ENCODE assay signal across 16 mouse cellular contexts in the genomic region with DNA sequence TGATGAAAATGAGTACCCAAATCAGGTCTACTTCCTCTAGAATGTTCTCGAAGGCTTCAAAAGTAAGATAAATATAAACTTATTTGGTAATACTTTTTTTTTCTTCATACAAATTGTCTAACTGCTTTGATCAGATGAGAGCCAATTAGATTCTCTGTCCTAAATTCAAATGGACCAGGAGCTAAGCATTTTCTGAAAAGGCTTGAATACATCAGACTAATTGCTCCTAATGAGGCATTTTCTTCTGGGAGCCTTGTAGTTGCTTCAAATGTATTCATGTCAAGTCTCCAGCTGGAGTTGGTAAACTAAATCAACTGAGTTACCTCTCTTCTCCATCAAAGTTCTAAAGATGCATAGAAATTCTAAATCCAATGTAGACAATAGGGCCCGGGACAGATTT.
"Had no signal": no experiment of that assay in that cellular context is flagged by ENCODE, and none has a peak within 500 bp of the region (broad histone marks: within the 10 kb centered on the region; RNA-seq: fewer than 3 reads in every experiment).

No protein-coding gene starts in this region.

- ATAC-seq: liver, postnatal 0 days had no signal

- H3K4me2 ChIP-seq: kidney, embryonic 15.5 days; limb, embryonic 15.5 days; liver, embryonic 13.5 days; lung, embryonic 15.5 days; midbrain, embryonic 11.5 days; midbrain, embryonic 15.5 days; neural tube, embryonic 13.5 days had no signal

- H3K9ac ChIP-seq: kidney, embryonic 15.5 days; limb, embryonic 15.5 days; liver, embryonic 13.5 days; liver, postnatal 0 days; lung, embryonic 15.5 days; midbrain, embryonic 15.5 days; neural tube, embryonic 13.5 days had no signal

- H3K27ac ChIP-seq: kidney, embryonic 15.5 days; limb, embryonic 15.5 days; liver, embryonic 13.5 days; lung, embryonic 15.5 days; macrophage; midbrain, embryonic 15.5 days; neural tube, embryonic 13.5 days had no signal

- H3K4me1 ChIP-seq: kidney, embryonic 15.5 days; limb, embryonic 15.5 days; liver, embryonic 13.5 days; lung, embryonic 15.5 days; megakaryocyte, embryonic 14.5 days; midbrain, embryonic 15.5 days had no signal

- DNase-seq: kidney, postnatal 14 days; layer of hippocampus, postnatal 36 days; liver, embryonic 13.5 days; liver, postnatal 0 days; lung, postnatal 14 days; right cerebral cortex, adult 18-20 months; right cerebral cortex, postnatal 25 days; thymus, postnatal 4 days had no signal

- H3K27me3 ChIP-seq: kidney, embryonic 15.5 days; limb, embryonic 15.5 days; liver, embryonic 13.5 days; lung, embryonic 15.5 days; megakaryocyte, embryonic 14.5 days; midbrain, embryonic 15.5 days; neural tube, embryonic 13.5 days had no signal

- H3K4me3 ChIP-seq: kidney, embryonic 15.5 days; limb, embryonic 15.5 days; liver, embryonic 13.5 days; lung, embryonic 15.5 days; megakaryocyte, embryonic 14.5 days; midbrain, embryonic 15.5 days; neural tube, embryonic 13.5 days had no signal

- H3K36me3 ChIP-seq: kidney, embryonic 15.5 days; limb, embryonic 15.5 days; liver, embryonic 13.5 days; lung, embryonic 15.5 days; midbrain, embryonic 15.5 days; neural tube, embryonic 13.5 days had no signal

- H3K9me3 ChIP-seq: kidney, embryonic 15.5 days; limb, embryonic 15.5 days; liver, embryonic 13.5 days; lung, embryonic 15.5 days; midbrain, embryonic 15.5 days; neural tube, embryonic 13.5 days had no signal
